Comparison of ENCODE assay signal across 17 mouse cellular contexts in the genomic region with DNA sequence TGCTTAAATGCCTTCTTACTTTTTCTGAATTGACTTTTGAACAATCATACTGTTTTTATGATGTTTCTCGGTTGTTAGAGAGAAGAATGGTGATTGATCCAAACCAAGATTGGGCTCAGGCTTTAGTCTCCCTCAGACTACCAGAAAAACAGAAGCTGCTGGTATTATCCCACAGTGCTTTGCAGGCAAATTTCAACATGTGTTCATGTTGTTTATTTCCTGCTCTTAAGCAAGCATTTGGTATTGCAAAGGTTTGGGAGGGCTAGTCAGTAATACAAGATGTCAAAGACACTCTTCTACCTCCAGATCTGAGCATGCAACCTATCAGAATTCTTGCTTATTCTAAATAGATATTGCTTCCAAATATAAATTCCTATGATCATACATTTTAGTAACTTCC. TPM values are rescaled to one million over a fixed set of nuclear protein-coding genes. Genes with fewer than 3 reads are reported as not detected.
"Had no signal": no experiment of that assay in that cellular context is flagged by ENCODE, and none has a peak within 500 bp of the region (broad histone marks: within the 10 kb centered on the region; RNA-seq: fewer than 3 reads in every experiment).

No protein-coding gene starts in this region.

- H3K27ac ChIP-seq: kidney, embryonic 15.5 days; limb, embryonic 13.5 days; liver, embryonic 15.5 days; lung, embryonic 15.5 days; midbrain, embryonic 10.5 days; midbrain, embryonic 15.5 days; neural tube, embryonic 13.5 days; stomach, embryonic 15.5 days had no signal

- H3K4me1 ChIP-seq: kidney, embryonic 15.5 days; limb, embryonic 13.5 days; liver, embryonic 15.5 days; lung, embryonic 15.5 days; midbrain, embryonic 15.5 days; neural tube, embryonic 13.5 days; stomach, embryonic 15.5 days had no signal

- H3K9me3 ChIP-seq: kidney, embryonic 15.5 days; limb, embryonic 13.5 days; liver, embryonic 15.5 days; lung, embryonic 15.5 days; midbrain, embryonic 10.5 days; midbrain, embryonic 15.5 days; neural tube, embryonic 13.5 days; stomach, embryonic 15.5 days had no signal

- ATAC-seq: midbrain, embryonic 15.5 days had no signal

- H3K27me3 ChIP-seq: kidney, embryonic 15.5 days; limb, embryonic 13.5 days; liver, embryonic 15.5 days; lung, embryonic 15.5 days; midbrain, embryonic 15.5 days; neural tube, embryonic 13.5 days; stomach, embryonic 15.5 days had no signal

- H3K4me3 ChIP-seq: kidney, embryonic 15.5 days; limb, embryonic 13.5 days; liver, embryonic 15.5 days; lung, embryonic 15.5 days; midbrain, embryonic 10.5 days; midbrain, embryonic 15.5 days; neural tube, embryonic 13.5 days; stomach, embryonic 15.5 days had no signal

- H3K36me3 ChIP-seq: kidney, embryonic 15.5 days; limb, embryonic 13.5 days; liver, embryonic 15.5 days; lung, embryonic 15.5 days; midbrain, embryonic 10.5 days; midbrain, embryonic 15.5 days; neural tube, embryonic 13.5 days; stomach, embryonic 15.5 days had no signal

- H3K9ac ChIP-seq: kidney, embryonic 15.5 days; limb, embryonic 13.5 days; liver, embryonic 15.5 days; lung, embryonic 15.5 days; midbrain, embryonic 15.5 days; neural tube, embryonic 13.5 days; stomach, embryonic 15.5 days had no signal

- DNase-seq: kidney, adult 2 months; kidney, postnatal 14 days; left cerebral cortex, postnatal 4 days; lung, postnatal 14 days; retina, postnatal 1 day; right cerebral cortex, postnatal 4 days; thymus, adult 2 months; thymus, postnatal 25 days had no signal

- H3K4me2 ChIP-seq: kidney, embryonic 15.5 days; limb, embryonic 13.5 days; liver, embryonic 15.5 days; lung, embryonic 15.5 days; midbrain, embryonic 15.5 days; neural tube, embryonic 13.5 days; stomach, embryonic 15.5 days had no signal

RNA-seq across cellular contexts. Expression of a gene that starts 5.7 kb away (rescaled TPM):
- total RNA-seq: monocyte, adult 5-6 weeks had no signal
